Mouse (Mus musculus) erythroblast, embryonic 14.5 days (primary cell): ENCODE data around the gene Olfr912. TPM values are rescaled to one million over a fixed set of nuclear protein-coding genes. Genes with fewer than 3 reads are reported as not detected.

ENCODE experiments used
- H3K27me3 ChIP-seq: 2 replicates; pipeline ENCODE4 v1.6.1; 2012; ENCODE audit warnings: inconsistent platforms; ENCODE audit not compliant: control insufficient read depth
- H3K36me3 ChIP-seq: 2 replicates; pipeline ENCODE4 v1.6.1; 2012; ENCODE audit warnings: mild to moderate bottlenecking, inconsistent platforms; ENCODE audit not compliant: control insufficient read depth
- H3K4me1 ChIP-seq: 2 replicates; pipeline ENCODE4 v1.6.1; 2012; ENCODE audit warnings: inconsistent platforms; ENCODE audit not compliant: control insufficient read depth
- H3K4me3 ChIP-seq: replicated peaks from 2 replicates; pipeline ENCODE3; 2012; ENCODE audit warnings: moderate library complexity, mild to moderate bottlenecking, inconsistent platforms
- H3K9me3 ChIP-seq: 2 replicates; pipeline ENCODE4 v1.6.1; 2012; ENCODE audit warnings: low read length, inconsistent platforms, mixed read lengths; ENCODE audit not compliant: control insufficient read depth
- GATA1 ChIP-seq: IDR thresholded peaks from 2 replicates; pipeline ENCODE4 v1.6.1; 2012; ENCODE audit warnings: low read length, inconsistent platforms, mixed read lengths
- TAL1 ChIP-seq: IDR thresholded peaks from 3 replicates; pipeline ENCODE4 v1.6.1; 2012; ENCODE audit warnings: low read length, inconsistent platforms, mixed read lengths
- polyA plus RNA-seq: library from polyadenylated mRNA; stranded (reverse); fragments of >175 nt; gene quantifications from 2 replicates; pipeline ENCODE4 v1.2.3, GENCODE M21; 2012

The Olfr912 gene
- polyA plus RNA-seq = 0.01 TPM in 1 of 2 replicates, not detected in the other

DNA sequence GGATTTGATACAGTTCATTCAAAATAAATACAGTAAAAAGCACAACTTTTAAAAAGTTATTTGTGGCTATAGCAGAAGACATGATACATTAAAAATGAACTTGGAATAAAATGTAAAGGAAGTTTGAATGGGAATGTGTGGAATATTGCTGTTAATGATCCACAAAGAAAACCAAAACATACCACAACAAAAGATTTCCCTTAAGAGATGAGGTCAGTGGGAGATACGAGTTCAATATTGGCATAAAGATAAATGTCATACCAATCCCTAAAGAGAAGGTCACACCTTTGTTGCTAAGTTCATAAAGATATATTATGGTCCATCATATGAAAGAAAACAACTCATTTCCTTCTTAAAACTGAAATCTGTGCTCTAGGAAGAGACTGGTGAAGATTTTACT, at the start of gene Olfr912:
Olfr912 (plus strand) TSS at position 301 of the 400 bp plus-strand sequence.
- Histone ChIP-seq H3K36me3 (no peaks in the 10 kb centered on the region), H3K9me3 (no peaks in the 10 kb centered on the region), H3K4me3 (no peak within 1 kb of the TSS), H3K27me3 (no peaks in the 10 kb centered on the region), H3K4me1 (no peaks in the 10 kb centered on the region)
- TF ChIP-seq TAL1 (no peak), GATA1 (no peak)

GRCm38 (mm10) chr9:38537549-38537948, 42.4 kb upstream of the Olfr912 start, which contains the start of gene Olfr910:
TSS of gene Olfr910 (plus strand) at chr9:38537849.
- TF ChIP-seq GATA1 (no peak), TAL1 (no peak)
- Histone ChIP-seq H3K4me3 (no peak within 1 kb of the TSS), H3K27me3 (no peaks in the 10 kb centered on the region), H3K36me3 (no peaks in the 10 kb centered on the region), H3K9me3 (no peaks in the 10 kb centered on the region), H3K4me1 (no peaks in the 10 kb centered on the region)

GRCm38 (mm10) chr9:38591056-38591455, 11.1 kb downstream of the Olfr912 start:
- H3K9me3 ChIP-seq = no peaks in the 10 kb centered on the region
- H3K36me3 ChIP-seq = no peaks in the 10 kb centered on the region
- H3K4me1 ChIP-seq = no peaks in the 10 kb centered on the region
- H3K27me3 ChIP-seq = no peaks in the 10 kb centered on the region
- no peak overlapping the region for H3K4me3 ChIP-seq
- no peak for TF ChIP-seq GATA1
- TF ChIP-seq TAL1 = no peak

DNA sequence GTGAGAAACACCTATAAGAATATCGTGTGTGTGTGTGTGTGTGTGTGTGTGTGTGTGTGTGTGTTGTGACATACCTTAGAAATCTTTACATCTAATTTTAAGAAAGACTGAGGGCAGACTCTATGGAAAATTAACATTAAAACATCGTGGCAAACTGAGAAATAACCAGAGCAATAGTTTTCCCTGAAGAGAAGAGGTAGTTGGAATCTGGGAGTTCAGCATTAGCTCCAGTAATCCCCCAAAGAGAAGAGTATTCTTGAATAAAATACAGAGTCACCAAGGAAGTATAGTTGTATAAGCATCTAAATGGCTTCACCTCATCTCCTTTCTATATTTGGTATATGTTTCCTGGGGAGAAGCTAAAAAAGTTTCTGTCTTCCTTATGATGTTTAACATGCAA, 12.5 kb downstream of the Olfr912 start, which contains the start of gene Olfr913:
Olfr913 (plus strand) TSS at position 301 of the 400 bp plus-strand sequence.
- Histone ChIP-seq H3K36me3 (no peaks in the 10 kb centered on the region), H3K27me3 (no peaks in the 10 kb centered on the region), H3K9me3 (no peaks in the 10 kb centered on the region), H3K4me1 (no peaks in the 10 kb centered on the region), H3K4me3 (no peak within 1 kb of the TSS)
- no peak for TF ChIP-seq TAL1
- no peak for TF ChIP-seq GATA1

DNA sequence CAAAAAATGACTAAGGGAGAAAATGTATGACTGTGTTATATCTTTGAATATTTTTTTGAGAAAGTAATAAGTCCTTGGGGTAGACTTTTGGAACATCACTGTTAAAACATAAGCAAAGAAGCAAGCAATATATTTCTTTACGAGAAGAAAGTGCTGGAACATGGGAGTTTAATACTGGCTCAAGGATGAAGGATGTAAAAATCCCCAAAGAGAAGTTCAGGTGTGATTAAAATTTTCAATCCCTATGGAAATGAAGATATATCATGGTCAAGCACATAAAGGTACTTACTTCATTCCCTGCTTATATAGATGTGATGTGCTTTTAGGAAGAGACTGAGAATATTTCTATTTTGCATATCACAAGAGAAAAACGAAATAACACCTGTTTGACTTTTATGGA, 24.8 kb downstream of the Olfr912 start, which contains the start of gene Olfr914:
Olfr914 (plus strand) TSS at position 301 of the 400 bp plus-strand sequence.
- H3K36me3 ChIP-seq = no peaks in the 10 kb centered on the region
- no peaks in the 10 kb centered on the region for H3K4me1 ChIP-seq
- H3K9me3 ChIP-seq = no peaks in the 10 kb centered on the region
- H3K27me3 ChIP-seq = no peaks in the 10 kb centered on the region
- TF ChIP-seq TAL1 (no peak), GATA1 (no peak)
- H3K4me3 ChIP-seq = no peak within 1 kb of the TSS

- no peak overlapping the region for H3K4me3 ChIP-seq
- TF ChIP-seq GATA1 = no peak
- no peak for TF ChIP-seq TAL1
- peaks cover 2% of the 10 kb centered on the region; the same call in 1 of the 2 replicates for H3K9me3 ChIP-seq
- no peaks in the 10 kb centered on the region for H3K27me3 ChIP-seq
- H3K4me1 ChIP-seq = no peaks in the 10 kb centered on the region
- no peaks in the 10 kb centered on the region for H3K36me3 ChIP-seq
These were observed 52.4 kb downstream of the Olfr912 start for GRCm38 (mm10) chr9:38632406-38632805.

Other genes starting within 250 kb of the Olfr912 start
- gene Olfr898, start 231.8 kb upstream of the Olfr912 start, polyA plus RNA-seq = not detected in 2 replicates
- gene Olfr250, start 213.3 kb upstream of the Olfr912 start, polyA plus RNA-seq = not detected in 2 replicates
- gene Olfr251, start 203.1 kb upstream of the Olfr912 start, polyA plus RNA-seq = not detected in 2 replicates
- not detected in 2 replicates for gene Olfr147, start 178.5 kb upstream of the Olfr912 start, polyA plus RNA-seq
- not detected in 2 replicates for gene Olfr901, start 150.7 kb upstream of the Olfr912 start, polyA plus RNA-seq
- gene Olfr902, start 132.5 kb upstream of the Olfr912 start, polyA plus RNA-seq = not detected in 2 replicates
- gene Olfr904, start 117.0 kb upstream of the Olfr912 start, polyA plus RNA-seq = not detected in 2 replicates
- not detected in 2 replicates for gene Olfr905, start 109.1 kb upstream of the Olfr912 start, polyA plus RNA-seq
- gene Olfr906, start 93.1 kb upstream of the Olfr912 start, polyA plus RNA-seq = 0.01 TPM in 1 of 2 replicates, not detected in the other
- gene Olfr907, start 84.4 kb upstream of the Olfr912 start, polyA plus RNA-seq = not detected in 2 replicates
- not detected in 2 replicates for gene Olfr911-ps1, start 58.6 kb upstream of the Olfr912 start, polyA plus RNA-seq
- not detected in 2 replicates for gene Olfr910, start 42.3 kb upstream of the Olfr912 start, polyA plus RNA-seq
- not detected in 2 replicates for gene Olfr913, start 12.6 kb downstream of the Olfr912 start, polyA plus RNA-seq
- gene Olfr914, start 24.9 kb downstream of the Olfr912 start, polyA plus RNA-seq = not detected in 2 replicates
- not detected in 2 replicates for gene Olfr916, start 79.7 kb downstream of the Olfr912 start, polyA plus RNA-seq
- gene Olfr917, start 85.7 kb downstream of the Olfr912 start, polyA plus RNA-seq = not detected in 2 replicates
- not detected in 2 replicates for gene Olfr918, start 94.4 kb downstream of the Olfr912 start, polyA plus RNA-seq
- not detected in 2 replicates for gene Olfr919, start 123.5 kb downstream of the Olfr912 start, polyA plus RNA-seq
- 0.02 and 0.08 TPM in 2 replicates for gene Vwa5a, start 138.1 kb downstream of the Olfr912 start, polyA plus RNA-seq
- gene Olfr920, start 172.1 kb downstream of the Olfr912 start, polyA plus RNA-seq = not detected in 2 replicates
- gene Olfr921, start 192.9 kb downstream of the Olfr912 start, polyA plus RNA-seq = not detected in 2 replicates
- not detected in 2 replicates for gene Olfr922, start 234.4 kb downstream of the Olfr912 start, polyA plus RNA-seq
- gene Olfr923, start 246.4 kb downstream of the Olfr912 start, polyA plus RNA-seq = 0.04 TPM in 1 of 2 replicates, not detected in the other